ENCODE assay signal across 8 mouse cellular contexts in the genomic region with DNA sequence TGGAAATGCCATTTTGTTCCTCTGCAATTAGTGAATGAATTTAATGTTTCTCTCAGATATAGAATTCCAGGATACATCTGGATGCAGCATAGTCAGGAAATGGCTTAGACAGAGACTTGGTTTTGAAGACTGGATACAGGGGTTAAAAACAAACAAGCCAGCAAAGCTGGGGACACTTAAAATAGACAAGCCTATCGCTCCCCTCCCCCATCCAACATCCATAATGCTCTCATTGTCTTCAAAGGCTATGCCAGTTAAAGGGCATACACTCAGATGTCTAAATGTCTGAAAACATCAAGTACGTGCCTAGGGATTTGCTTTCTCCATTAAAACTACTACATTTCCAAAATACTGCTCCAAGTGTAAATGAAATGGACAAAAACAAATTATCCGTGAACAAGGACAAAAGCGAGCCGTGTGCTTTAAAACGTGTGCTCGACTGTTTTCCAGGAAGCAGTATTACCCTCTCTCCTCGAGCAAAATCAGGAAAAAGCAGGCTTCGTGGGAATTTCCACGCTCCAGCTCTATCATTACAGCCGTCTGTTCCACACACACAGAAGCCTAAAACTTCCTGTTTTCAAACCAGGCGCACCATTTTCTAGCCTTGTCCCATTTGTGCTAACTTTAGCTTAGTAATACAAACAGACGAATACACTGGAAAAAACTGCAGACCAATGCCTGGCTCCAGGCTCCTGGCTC.
DNase-seq lines count a peak whose midpoint lies in the region; ATAC-seq lines count a peak whose summit lies in the region.
"Had no signal": no experiment of that assay in that cellular context is flagged by ENCODE, and none has a peak within 500 bp of the region (broad histone marks: within the 10 kb centered on the region; RNA-seq: fewer than 3 reads in every experiment).

No protein-coding gene starts in this region.

- 24% methylated on average over 13 of the region's 13 CpGs for WGBS in lung, embryonic 15.5 days
- WGBS in forebrain, embryonic 14.5 days = 30% methylated on average over 13 of the region's 13 CpGs
- 44% methylated on average over 13 of the region's 13 CpGs for whole genome bisulfite sequencing in limb, embryonic 13.5 days

- H3K4me2 ChIP-seq in lung, embryonic 15.5 days = peak overlapping the region; percentile 1; the same call in 1 of the 2 replicates
- peak overlapping the region; percentile 12; the same call in 1 of the 2 replicates for H3K4me2 ChIP-seq in forebrain, embryonic 14.5 days (ENCODE audit: low read length)
- peak overlapping the region; percentile 12; the same call in 1 of the 2 replicates for H3K4me2 ChIP-seq in limb, embryonic 13.5 days (replicated peaks)

- no peak overlapping the region for H3K9ac ChIP-seq in lung, embryonic 15.5 days
- H3K9ac ChIP-seq in forebrain, embryonic 14.5 days (ENCODE audit: low read length) = 0 out of 2 replicates have a peak overlapping the region, but pooled peaks have one; percentile 2
- H3K9ac ChIP-seq in limb, embryonic 13.5 days = no peak overlapping the region

- H3K27me3 ChIP-seq in lung, embryonic 15.5 days = no peaks in the 10 kb centered on the region
- no peaks in the 10 kb centered on the region for H3K27me3 ChIP-seq in forebrain, embryonic 14.5 days (replicated peaks; ENCODE audit: control insufficient read depth, insufficient read depth, low read length)
- no peaks in the 10 kb centered on the region for H3K27me3 ChIP-seq in limb, embryonic 13.5 days

- 0 out of 2 replicates have a peak, but pooled peaks have one; percentile 8 for ATAC-seq in lung, embryonic 15.5 days (ENCODE audit: borderline replicate concordance, extremely low read depth, low FRiP score, low TSS enrichment)
- 0 out of 2 replicates have a peak, but pooled peaks have one; percentile 10 for ATAC-seq in forebrain, embryonic 14.5 days
- ATAC-seq in limb, embryonic 13.5 days (ENCODE audit: low FRiP score, low read depth) = peak; percentile 48; the same call in 1 of the 2 replicates

- no peak overlapping the region for H3K4me3 ChIP-seq in lung, embryonic 15.5 days
- no peak overlapping the region for H3K4me3 ChIP-seq in forebrain, embryonic 14.5 days (ENCODE audit: low read depth, low read length)
- no peak overlapping the region for H3K4me3 ChIP-seq in limb, embryonic 13.5 days

- H3K4me1 ChIP-seq in lung, embryonic 15.5 days = peaks cover 35% of the 10 kb centered on the region
- H3K4me1 ChIP-seq in forebrain, embryonic 14.5 days (ENCODE audit: control insufficient read depth, insufficient read depth, low read length) = peaks cover 28% of the 10 kb centered on the region
- peaks cover 56% of the 10 kb centered on the region for H3K4me1 ChIP-seq in limb, embryonic 13.5 days

- H3K9me3 ChIP-seq in lung, embryonic 15.5 days = no peaks in the 10 kb centered on the region
- no peaks in the 10 kb centered on the region for H3K9me3 ChIP-seq in forebrain, embryonic 14.5 days (replicated peaks; ENCODE audit: control insufficient read depth, low read length)
- H3K9me3 ChIP-seq in limb, embryonic 13.5 days = no peaks in the 10 kb centered on the region

- no peaks in the 10 kb centered on the region for H3K36me3 ChIP-seq in lung, embryonic 15.5 days
- H3K36me3 ChIP-seq in forebrain, embryonic 14.5 days (ENCODE audit: control insufficient read depth, insufficient read depth, low read length) = no peaks in the 10 kb centered on the region
- no peaks in the 10 kb centered on the region for H3K36me3 ChIP-seq in limb, embryonic 13.5 days

- DNase-seq in lung, postnatal 25 days (ENCODE audit: low spot score) = no peak
- peak; percentile 43 for DNase-seq in forebrain, embryonic 14.5 days (ENCODE audit: low spot score)
- peak; percentile 30 for DNase-seq in yolk sac, embryonic 10.5 days (ENCODE audit: low spot score)
- no peak for DNase-seq in thymus, postnatal 36 days
- no peak for DNase-seq in right cerebral cortex, adult 2 months (ENCODE audit: low spot score in 2 of 2)
- DNase-seq: lung, adult 2 months had no signal

- H3K27ac ChIP-seq in lung, embryonic 15.5 days = peak overlapping the region; percentile 35
- peak overlapping the region; percentile 17; the same call in 1 of the 2 replicates for H3K27ac ChIP-seq in forebrain, embryonic 14.5 days (ENCODE audit: low read depth, low read length)
- H3K27ac ChIP-seq in limb, embryonic 13.5 days = peak overlapping the region; percentile 63

Comparison
In these comparisons a context has a peak if more than half of its experiments do, and no peak if none do; other contexts are left out.
1. DNase-seq: peak in forebrain, embryonic 14.5 days (single experiment) and yolk sac, embryonic 10.5 days (single experiment); none in lung, postnatal 25 days (single experiment), thymus, postnatal 36 days (0 of 2) and right cerebral cortex, adult 2 months (0 of 2).
2. Peak in every context shown above with its lines, with median percentiles within 50 percentile points of each other: ATAC-seq, H3K27ac ChIP-seq and H3K4me2 ChIP-seq.